Mouse (Mus musculus): Measurements from ENCODE around the gene Tnpo1. TPM values are rescaled to one million over a fixed set of nuclear protein-coding genes. Genes with fewer than 3 reads are reported as not detected.

Gene Tnpo1
- polyA plus RNA-seq, 1 experiment from 2014 or later, result 40.5 TPM

- Histone ChIP-seq H3K27me3 (ENCODE audit: control insufficient read depth, insufficient read depth, low read length) (no peaks in the 10 kb centered on the region), H3K9ac (ENCODE audit: low read length) (peak overlapping the region; percentile 82), H3K9me3 (replicated peaks; ENCODE audit: control insufficient read depth, low read length) (no peaks in the 10 kb centered on the region), H3K27ac (ENCODE audit: low read length) (peak overlapping the region; percentile 93), H3K4me1 (ENCODE audit: control insufficient read depth, insufficient read depth, low read length) (peaks cover 24% of the 10 kb centered on the region), H3K4me2 (ENCODE audit: low read depth, low read length) (peak overlapping the region; percentile 87), H3K4me3 (ENCODE audit: low read length) (peak overlapping the region; percentile 72), H3K36me3 (ENCODE audit: control insufficient read depth, insufficient read depth) (peaks cover 17% of the 10 kb centered on the region)
- under 1% methylated on average over 69 of the region's 71 CpGs for WGBS
- ATAC-seq (replicated peaks; ENCODE audit: extremely low read depth, insufficient read depth, low FRiP score), result peak; percentile 78
These were observed 35.9 kb downstream of the Tnpo1 start for GRCm38 (mm10) chr13:98890137-98890870.

- Histone ChIP-seq H3K27me3 (ENCODE audit: control insufficient read depth, insufficient read depth, low read length) (no peaks in the 10 kb centered on the region), H3K4me2 (ENCODE audit: low read depth, low read length) (no peak overlapping the region), H3K36me3 (ENCODE audit: control insufficient read depth, insufficient read depth) (peaks cover 19% of the 10 kb centered on the region), H3K9ac (ENCODE audit: low read length) (no peak overlapping the region), H3K9me3 (replicated peaks; ENCODE audit: control insufficient read depth, low read length) (no peaks in the 10 kb centered on the region), H3K4me3 (ENCODE audit: low read length) (no peak overlapping the region), H3K27ac (ENCODE audit: low read length) (no peak overlapping the region), H3K4me1 (ENCODE audit: control insufficient read depth, insufficient read depth, low read length) (peaks cover 22% of the 10 kb centered on the region)
- no peak for ATAC-seq (replicated peaks; ENCODE audit: extremely low read depth, insufficient read depth, low FRiP score)
- WGBS, result 80% methylated on average over 11 of the region's 12 CpGs
These were observed 37.0 kb downstream of the Tnpo1 start for GRCm38 (mm10) chr13:98889211-98889610.

GRCm38 (mm10) chr13:98883774-98884173, 42.4 kb downstream of the Tnpo1 start:
- WGBS, result 91% methylated on average over 5 of the region's 5 CpGs
- ATAC-seq (replicated peaks; ENCODE audit: extremely low read depth, insufficient read depth, low FRiP score), result no peak
- Histone ChIP-seq H3K27me3 (ENCODE audit: control insufficient read depth, insufficient read depth, low read length) (no peaks in the 10 kb centered on the region), H3K4me3 (ENCODE audit: low read length) (no peak overlapping the region), H3K9me3 (replicated peaks; ENCODE audit: control insufficient read depth, low read length) (no peaks in the 10 kb centered on the region), H3K4me1 (ENCODE audit: control insufficient read depth, insufficient read depth, low read length) (peaks cover 2% of the 10 kb centered on the region), H3K27ac (ENCODE audit: low read length) (no peak overlapping the region), H3K4me2 (ENCODE audit: low read depth, low read length) (no peak overlapping the region), H3K36me3 (ENCODE audit: control insufficient read depth, insufficient read depth) (peaks cover 46% of the 10 kb centered on the region), H3K9ac (ENCODE audit: low read length) (no peak overlapping the region)

GRCm38 (mm10) chr13:98881991-98882390, 44.2 kb downstream of the Tnpo1 start:
- 74% methylated on average over 1 of the region's 1 CpGs for WGBS
- H3K27ac ChIP-seq (ENCODE audit: low read length), result no peak overlapping the region
- no peak overlapping the region for H3K4me3 ChIP-seq (ENCODE audit: low read length)

GRCm38 (mm10) chr13:98880336-98880735, 45.8 kb downstream of the Tnpo1 start:
- Histone ChIP-seq H3K4me2 (ENCODE audit: low read depth, low read length) (no peak overlapping the region), H3K9me3 (replicated peaks; ENCODE audit: control insufficient read depth, low read length) (no peaks in the 10 kb centered on the region), H3K27ac (ENCODE audit: low read length) (no peak overlapping the region), H3K4me1 (ENCODE audit: control insufficient read depth, insufficient read depth, low read length) (no peaks in the 10 kb centered on the region), H3K4me3 (ENCODE audit: low read length) (no peak overlapping the region), H3K36me3 (ENCODE audit: control insufficient read depth, insufficient read depth) (peaks cover 37% of the 10 kb centered on the region), H3K27me3 (ENCODE audit: control insufficient read depth, insufficient read depth, low read length) (no peaks in the 10 kb centered on the region), H3K9ac (ENCODE audit: low read length) (no peak overlapping the region)
- 48% methylated on average over 2 of the region's 2 CpGs for whole genome bisulfite sequencing
- ATAC-seq (replicated peaks; ENCODE audit: extremely low read depth, insufficient read depth, low FRiP score), result no peak

More at GRCm38 (mm10) chr13:98881991-98882390, 44.2 kb downstream of the Tnpo1 start:
- Histone ChIP-seq H3K27me3 (ENCODE audit: control insufficient read depth, insufficient read depth, low read length) (no peaks in the 10 kb centered on the region), H3K9me3 (replicated peaks; ENCODE audit: control insufficient read depth, low read length) (no peaks in the 10 kb centered on the region), H3K36me3 (ENCODE audit: control insufficient read depth, insufficient read depth) (peaks cover 42% of the 10 kb centered on the region), H3K4me1 (ENCODE audit: control insufficient read depth, insufficient read depth, low read length) (no peaks in the 10 kb centered on the region), H3K9ac (ENCODE audit: low read length) (no peak overlapping the region), H3K4me2 (ENCODE audit: low read depth, low read length) (no peak overlapping the region)
- ATAC-seq (replicated peaks; ENCODE audit: extremely low read depth, insufficient read depth, low FRiP score), result no peak

GRCm38 (mm10) chr13:98879422-98879821, 46.8 kb downstream of the Tnpo1 start:
- H3K4me2 ChIP-seq (ENCODE audit: low read depth, low read length), result no peak overlapping the region
- no peaks in the 10 kb centered on the region for H3K9me3 ChIP-seq (replicated peaks; ENCODE audit: control insufficient read depth, low read length)
- H3K27me3 ChIP-seq (ENCODE audit: control insufficient read depth, insufficient read depth, low read length), result no peaks in the 10 kb centered on the region
- H3K36me3 ChIP-seq (ENCODE audit: control insufficient read depth, insufficient read depth), result peaks cover 42% of the 10 kb centered on the region
- no peak overlapping the region for H3K4me3 ChIP-seq (ENCODE audit: low read length)
- no peak overlapping the region for H3K9ac ChIP-seq (ENCODE audit: low read length)
- no peaks in the 10 kb centered on the region for H3K4me1 ChIP-seq (ENCODE audit: control insufficient read depth, insufficient read depth, low read length)
- no peak for ATAC-seq (replicated peaks; ENCODE audit: extremely low read depth, insufficient read depth, low FRiP score)
- WGBS, result 94% methylated on average over 6 of the region's 6 CpGs
- H3K27ac ChIP-seq (ENCODE audit: low read length), result no peak overlapping the region

GRCm38 (mm10) chr13:98877165-98877564, 49.0 kb downstream of the Tnpo1 start:
- Histone ChIP-seq H3K4me1 (ENCODE audit: control insufficient read depth, insufficient read depth, low read length) (no peaks in the 10 kb centered on the region), H3K9me3 (replicated peaks; ENCODE audit: control insufficient read depth, low read length) (no peaks in the 10 kb centered on the region), H3K4me2 (ENCODE audit: low read depth, low read length) (no peak overlapping the region), H3K27ac (ENCODE audit: low read length) (no peak overlapping the region), H3K36me3 (ENCODE audit: control insufficient read depth, insufficient read depth) (peaks cover 31% of the 10 kb centered on the region), H3K4me3 (ENCODE audit: low read length) (no peak overlapping the region), H3K27me3 (ENCODE audit: control insufficient read depth, insufficient read depth, low read length) (no peaks in the 10 kb centered on the region), H3K9ac (ENCODE audit: low read length) (no peak overlapping the region)
- 86% methylated on average over 2 of the region's 2 CpGs for WGBS
- ATAC-seq (replicated peaks; ENCODE audit: extremely low read depth, insufficient read depth, low FRiP score), result no peak

- no peaks in the 10 kb centered on the region for H3K27me3 ChIP-seq (ENCODE audit: control insufficient read depth, insufficient read depth, low read length)
- H3K4me2 ChIP-seq (ENCODE audit: low read depth, low read length), result no peak overlapping the region
- H3K4me1 ChIP-seq (ENCODE audit: control insufficient read depth, insufficient read depth, low read length), result no peaks in the 10 kb centered on the region
- no peak overlapping the region for H3K4me3 ChIP-seq (ENCODE audit: low read length)
- no peak overlapping the region for H3K9ac ChIP-seq (ENCODE audit: low read length)
- no peak for ATAC-seq (replicated peaks; ENCODE audit: extremely low read depth, insufficient read depth, low FRiP score)
- 83% methylated on average over 3 of the region's 3 CpGs for WGBS
- no peaks in the 10 kb centered on the region for H3K9me3 ChIP-seq (replicated peaks; ENCODE audit: control insufficient read depth, low read length)
- peaks cover 36% of the 10 kb centered on the region for H3K36me3 ChIP-seq (ENCODE audit: control insufficient read depth, insufficient read depth)
- H3K27ac ChIP-seq (ENCODE audit: low read length), result no peak overlapping the region
These were observed 51.5 kb downstream of the Tnpo1 start for GRCm38 (mm10) chr13:98874727-98875126.

- 86% methylated on average over 7 of the region's 7 CpGs for WGBS
- Histone ChIP-seq H3K9ac (ENCODE audit: low read length) (no peak overlapping the region), H3K36me3 (ENCODE audit: control insufficient read depth, insufficient read depth) (peaks cover 37% of the 10 kb centered on the region), H3K4me3 (ENCODE audit: low read length) (no peak overlapping the region), H3K27me3 (ENCODE audit: control insufficient read depth, insufficient read depth, low read length) (no peaks in the 10 kb centered on the region), H3K4me1 (ENCODE audit: control insufficient read depth, insufficient read depth, low read length) (no peaks in the 10 kb centered on the region), H3K27ac (ENCODE audit: low read length) (no peak overlapping the region), H3K4me2 (ENCODE audit: low read depth, low read length) (no peak overlapping the region), H3K9me3 (replicated peaks; ENCODE audit: control insufficient read depth, low read length) (no peaks in the 10 kb centered on the region)
- no peak for ATAC-seq (replicated peaks; ENCODE audit: extremely low read depth, insufficient read depth, low FRiP score)
These were observed 53.8 kb downstream of the Tnpo1 start for GRCm38 (mm10) chr13:98872273-98872847.
